Mouse (Mus musculus) lung, embryonic 14.5 days (tissue): Measurements from ENCODE around the gene Zfp870. TPM values are rescaled to one million over a fixed set of nuclear protein-coding genes. Genes with fewer than 3 reads are reported as not detected.
A peak's percentile ranks its signal among the peaks of the same experiment; 100 is the strongest.

Experiments
- ATAC-seq: fragments of 200-750 bp; cut with Nextera tagmentation; 2 replicates; pipeline ENCODE4 v1.8.0; 2017; ENCODE audit warnings: mild to moderate bottlenecking, moderate TSS enrichment, moderate library complexity; ENCODE audit not compliant: insufficient read depth
- DNase-seq: peaks from one replicate; pipeline ENCODE4 v3.0.0-alpha.2; 2015
- H3K27ac ChIP-seq: fragments of 300-500 bp; sonication (generic); 2 replicates; pipeline ENCODE4 v1.5.1; 2014; ENCODE audit warnings: low read depth, mild to moderate bottlenecking, moderate library complexity
- H3K27me3 ChIP-seq: fragments of 300-500 bp; sonication (generic); 2 replicates; pipeline ENCODE4 v1.6.1; 2014; ENCODE audit warnings: low read length, control low read depth; ENCODE audit not compliant: insufficient read depth
- H3K36me3 ChIP-seq: fragments of 300-500 bp; sonication (generic); 2 replicates; pipeline ENCODE4 v1.6.1; 2014; ENCODE audit warnings: control low read depth; ENCODE audit not compliant: insufficient read depth
- H3K4me1 ChIP-seq: fragments of 300-500 bp; sonication (generic); 2 replicates; pipeline ENCODE4 v1.6.1; 2014; ENCODE audit warnings: antibody characterized with exemption, control low read depth; ENCODE audit not compliant: insufficient read depth
- H3K4me2 ChIP-seq: fragments of 300-500 bp; sonication (generic); 2 replicates; pipeline ENCODE4 v1.6.1; 2014; ENCODE audit warnings: mild to moderate bottlenecking
- H3K4me3 ChIP-seq: fragments of 300-500 bp; sonication (generic); 2 replicates; pipeline ENCODE4 v1.5.1; 2014; ENCODE audit warnings: low read depth, low read length
- H3K9ac ChIP-seq: fragments of 300-500 bp; sonication (generic); 2 replicates; pipeline ENCODE4 v1.6.1; 2014
- H3K9me3 ChIP-seq: fragments of 300-500 bp; sonication (generic); 2 replicates; pipeline ENCODE4 v1.6.1; 2016; ENCODE audit warnings: low read depth, low read length, control low read depth
- CTCF ChIP-seq: IDR thresholded peaks from 2 replicates; pipeline ENCODE4 v1.5.1; 2016; ENCODE audit warnings: antibody characterized with exemption, low read depth
- WGBS: fragments of 180-500 bp; shearing (Covaris S2); extraction: QIAGEN DNeasy Blood & Tissue Kit; methylation state at CpG from one replicate; pipeline ENCODE4 v1.1.7; 2014; 5-methylcytosine and 5-hydroxymethylcytosine counted together
- polyA plus RNA-seq: library from polyadenylated mRNA; unstranded; fragments of >200 nt; fragmentation: Nextera tagmentation; extraction: Ambion mirVana; gene quantifications from 2 replicates; pipeline ENCODE4 v1.2.1, GENCODE M21; 2014

Gene Zfp870
- polyA plus RNA-seq, 1 experiment from 2014 or later, result 7.9 TPM

DNA sequence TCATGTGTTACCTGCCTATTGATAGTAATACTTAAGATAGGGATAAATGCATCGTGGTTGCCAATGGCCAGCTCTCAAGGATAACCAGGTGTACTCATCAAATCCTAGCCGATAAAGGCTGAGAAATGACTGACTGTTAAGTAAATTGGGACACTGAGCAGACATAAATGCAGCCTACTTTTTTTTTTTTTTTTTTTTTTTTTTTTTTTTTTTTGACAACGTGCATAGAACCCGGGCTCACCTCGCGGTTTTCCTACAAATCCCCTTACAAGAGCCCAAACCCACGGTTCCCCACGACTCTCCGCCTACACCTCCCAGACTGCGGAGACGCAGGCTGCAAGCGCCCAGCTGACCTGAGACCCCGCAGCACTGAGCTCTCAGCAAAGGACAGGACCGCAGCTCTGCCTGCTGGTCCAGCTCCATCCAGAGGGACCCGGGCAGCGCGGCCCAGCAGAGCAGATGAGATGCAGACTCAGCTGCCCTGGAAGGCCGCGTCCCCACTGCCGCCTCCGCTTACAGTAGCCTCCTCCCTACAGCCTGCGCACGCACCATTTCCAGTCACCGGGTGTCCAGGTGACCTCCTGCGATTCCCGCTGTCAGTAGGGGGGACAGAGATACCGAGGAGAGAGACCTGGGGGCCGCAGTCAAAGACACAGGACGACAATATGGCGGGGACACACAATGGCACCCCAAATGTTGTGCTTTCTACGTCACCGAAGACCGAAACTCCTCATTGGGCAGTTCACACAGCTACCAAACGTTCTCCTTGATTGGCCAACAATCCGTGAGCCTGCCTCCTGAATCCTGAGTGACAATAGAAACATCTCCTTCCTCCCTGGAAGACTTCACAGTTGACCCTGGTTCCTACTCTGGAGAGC lies 61.7 kb downstream of the Zfp870 start, which contains the start of gene Zfp799:
TSS of gene Zfp799 (minus strand) at position 722 of the 878 bp plus-strand sequence.
- ATAC-seq, result peak; percentile 98
- H3K9me3 ChIP-seq, result no peaks in the 10 kb centered on the region

More for the DNA sequence above, 61.7 kb downstream of the Zfp870 start, which contains the start of gene Zfp799:
- DNase-seq, result peak; percentile 94
- Histone ChIP-seq H3K27ac (peak within 1 kb of the TSS; percentile 42; the same call in 1 of the 2 replicates), H3K4me3 (peak within 1 kb of the TSS; percentile 81), H3K4me1 (peaks cover 6% of the 10 kb centered on the region), H3K9ac (peak within 1 kb of the TSS; percentile 93), H3K27me3 (no peaks in the 10 kb centered on the region), H3K4me2 (peak within 1 kb of the TSS; percentile 85), H3K36me3 (peaks cover 12% of the 10 kb centered on the region; the same call in 1 of the 2 replicates)
- TF ChIP-seq CTCF, result no peak
- WGBS, result 1% methylated on average over 35 of the region's 35 CpGs

Other genes starting within 250 kb of the Zfp870 start
- not detected in 2 replicates for gene Cyp4f40, start 232.7 kb downstream of the Zfp870 start, polyA plus RNA-seq
- not detected in 2 replicates for gene Cyp4f15, start 206.0 kb downstream of the Zfp870 start, polyA plus RNA-seq
- gene Zfp871, start 103.4 kb downstream of the Zfp870 start, polyA plus RNA-seq, result 58.3 and 58.6 TPM in 2 replicates
- gene Zfp811, start 81.7 kb downstream of the Zfp870 start, polyA plus RNA-seq, result 2.5 and 3.0 TPM in 2 replicates
- 16.1 and 19.0 TPM in 2 replicates for gene Zfp799, start 61.4 kb downstream of the Zfp870 start, polyA plus RNA-seq
- not detected in 2 replicates for gene Cyp4f14, start 25.7 kb upstream of the Zfp870 start, polyA plus RNA-seq
- gene Cyp4f13, start 55.8 kb upstream of the Zfp870 start, polyA plus RNA-seq, result 8.1 and 8.5 TPM in 2 replicates
- 11.4 and 13.3 TPM in 2 replicates for gene Zfp472, start 74.2 kb upstream of the Zfp870 start, polyA plus RNA-seq
- gene Zfp952, start 101.5 kb upstream of the Zfp870 start, polyA plus RNA-seq, result 13.6 and 14.5 TPM in 2 replicates
- 14.6 and 16.9 TPM in 2 replicates for gene Zfp763, start 141.8 kb upstream of the Zfp870 start, polyA plus RNA-seq
- not detected in 2 replicates for gene 4921501E09Rik, start 176.4 kb upstream of the Zfp870 start, polyA plus RNA-seq
- gene Zfp563, start 197.7 kb upstream of the Zfp870 start, polyA plus RNA-seq, result 6.2 and 8.0 TPM in 2 replicates
- gene Morc2b, start 248.0 kb upstream of the Zfp870 start, polyA plus RNA-seq, result not detected in 2 replicates